Mouse (Mus musculus) G1E-ER4 (cell line): ENCODE measurements around the gene Mb21d2. TPM values are rescaled to one million over a fixed set of nuclear protein-coding genes. Genes with fewer than 3 reads are reported as not detected.

Source experiments
- GATA1 ChIP-seq: IDR thresholded peaks from one replicate; pipeline ENCODE4 v1.8.0; 2012; ENCODE audit warnings: low read length, inconsistent platforms
- polyA plus RNA-seq: library from polyadenylated mRNA; stranded (reverse); fragments of >175 nt; gene quantifications from 2 replicates; pipeline ENCODE4 v1.2.3, GENCODE M21; 2012

Gene Mb21d2
- polyA plus RNA-seq, 1 experiment: not detected

GRCm38 (mm10) chr16:28911414-28912050 is 17.9 kb downstream of the Mb21d2 start:
- TF ChIP-seq GATA1: no peak

- TF ChIP-seq GATA1: no peak
Observed at GRCm38 (mm10) chr16:28906370-28907275, 22.9 kb downstream of the Mb21d2 start.

GRCm38 (mm10) chr16:28905567-28906289 is 23.7 kb downstream of the Mb21d2 start:
- TF ChIP-seq GATA1: no peak

- TF ChIP-seq GATA1: no peak
Observed at GRCm38 (mm10) chr16:28902620-28903565, 26.6 kb downstream of the Mb21d2 start.

- TF ChIP-seq GATA1: no peak
Observed at GRCm38 (mm10) chr16:28899161-28899540, 30.3 kb downstream of the Mb21d2 start.

- TF ChIP-seq GATA1: no peak
Observed at GRCm38 (mm10) chr16:28898509-28899160, 30.8 kb downstream of the Mb21d2 start.

- TF ChIP-seq GATA1: no peak
Observed at GRCm38 (mm10) chr16:28896571-28896970, 32.9 kb downstream of the Mb21d2 start.

GRCm38 (mm10) chr16:28894872-28895271 is 34.6 kb downstream of the Mb21d2 start:
- no peak for TF ChIP-seq GATA1

- TF ChIP-seq GATA1: no peak
Observed at GRCm38 (mm10) chr16:28893266-28893665, 36.2 kb downstream of the Mb21d2 start.

GRCm38 (mm10) chr16:28886201-28886745 is 43.2 kb downstream of the Mb21d2 start:
- TF ChIP-seq GATA1: no peak

GRCm38 (mm10) chr16:28885474-28885873 is 44.0 kb downstream of the Mb21d2 start:
- TF ChIP-seq GATA1: no peak

- no peak for TF ChIP-seq GATA1
Observed at GRCm38 (mm10) chr16:28884661-28885060, 44.8 kb downstream of the Mb21d2 start.

GRCm38 (mm10) chr16:28883649-28884048 is 45.8 kb downstream of the Mb21d2 start:
- TF ChIP-seq GATA1: no peak

GRCm38 (mm10) chr16:28882687-28883428 is 46.6 kb downstream of the Mb21d2 start:
- no peak for TF ChIP-seq GATA1
